Mouse (Mus musculus): ENCODE results near the gene Vmn1r118.
"Not testable (repeated sequence)": the region's sequence is repeated elsewhere in the genome, so short reads cannot be mapped to it uniquely, and the experiment has no call there.

Vmn1r118 gene

DNA sequence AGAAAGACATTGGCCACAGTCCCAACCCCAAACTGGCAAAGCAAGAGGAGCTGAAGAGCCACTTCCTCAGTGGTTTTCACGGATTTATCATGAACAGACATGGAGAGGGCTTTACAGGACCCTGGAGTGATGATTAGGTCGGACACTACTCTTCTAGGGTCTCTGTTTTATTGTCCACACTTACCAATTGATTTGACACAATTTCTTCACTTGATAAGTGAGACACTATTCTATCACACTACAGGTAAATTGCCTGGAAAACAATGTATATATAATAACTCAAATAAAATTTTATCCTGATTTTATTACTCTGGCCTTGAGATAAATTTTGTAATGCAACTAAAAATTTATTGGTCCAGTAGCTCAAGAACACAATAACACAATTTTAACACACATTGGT is at the start of gene Vmn1r118:
Gene Vmn1r118, minus strand, starts transcription at position 101 of the 400 bp plus-strand sequence.
- DNase-seq, result not testable (repeated sequence)

GRCm38 (mm10) chr7:20884021-20884420 is 28.1 kb downstream of the Vmn1r118 start, which contains the start of gene Vmn1r117:
Gene Vmn1r117, minus strand, starts transcription at chr7:20884121.
- DNase-seq, result not testable (repeated sequence)

GRCm38 (mm10) chr7:20871956-20872355 is 40.2 kb downstream of the Vmn1r118 start, which contains the start of gene Vmn1r116:
Gene Vmn1r116, plus strand, starts transcription at chr7:20872256.
- DNase-seq, result not testable (repeated sequence)
